Mouse (Mus musculus): ENCODE measurements around the gene Exog.

Exog gene

GRCm38 (mm10) chr9:119444738-119445429, at the start of gene Exog:
TSS of gene Exog (plus strand) at chr9:119444943.
- peak; percentile 95 to 98 for DNase-seq (ENCODE audit: low spot score in 2 of 2)

DNA sequence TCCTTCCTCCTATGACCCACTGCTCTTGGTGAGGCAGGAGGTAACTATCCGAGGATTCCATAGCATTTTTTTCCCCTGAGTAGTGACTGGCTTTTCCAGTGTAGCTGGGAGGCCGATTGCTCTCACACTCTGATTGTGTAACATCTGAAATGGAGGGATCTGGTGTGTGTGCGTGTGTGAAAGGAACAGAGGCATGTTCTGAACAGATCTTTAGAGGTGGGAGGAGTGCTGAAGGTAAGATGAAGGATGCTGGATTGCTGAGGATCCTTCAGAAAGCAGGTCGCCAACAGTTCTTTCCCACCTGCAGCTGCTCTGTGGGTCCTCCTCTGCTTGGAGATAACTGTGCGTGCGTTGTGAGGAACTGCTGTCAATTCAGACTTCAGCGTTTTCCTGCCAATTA, 43.4 kb upstream of the Exog start:
- DNase-seq (ENCODE audit: low spot score in 2 of 2): no peak

DNA sequence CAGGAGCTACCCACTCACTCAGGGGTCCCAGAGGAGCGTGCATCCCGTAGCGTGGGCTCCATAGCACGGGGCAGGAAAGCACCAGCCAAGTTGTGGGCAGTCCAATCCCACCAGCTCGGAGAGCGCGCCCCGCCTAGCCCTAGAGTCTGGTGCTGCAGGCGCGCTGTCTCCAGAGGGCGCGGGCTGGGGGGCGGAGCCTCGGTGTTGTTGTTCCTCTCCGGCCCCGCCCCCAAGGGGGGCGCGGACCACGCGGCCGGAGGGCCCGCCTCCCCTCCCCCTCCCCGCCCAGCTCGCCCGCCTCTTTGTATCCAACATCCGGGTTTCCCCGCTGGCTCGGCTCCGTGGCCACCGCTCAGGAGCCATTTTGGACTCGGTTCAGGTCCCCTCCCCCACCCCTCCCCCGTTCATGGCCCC, 42.9 kb upstream of the Exog start, which contains the start of gene Acvr2b:
Gene Acvr2b, plus strand, starts transcription at position 318 of the 414 bp plus-strand sequence.
- peak; percentile 91 to 93 for DNase-seq (ENCODE audit: low spot score in 2 of 2)

DNA sequence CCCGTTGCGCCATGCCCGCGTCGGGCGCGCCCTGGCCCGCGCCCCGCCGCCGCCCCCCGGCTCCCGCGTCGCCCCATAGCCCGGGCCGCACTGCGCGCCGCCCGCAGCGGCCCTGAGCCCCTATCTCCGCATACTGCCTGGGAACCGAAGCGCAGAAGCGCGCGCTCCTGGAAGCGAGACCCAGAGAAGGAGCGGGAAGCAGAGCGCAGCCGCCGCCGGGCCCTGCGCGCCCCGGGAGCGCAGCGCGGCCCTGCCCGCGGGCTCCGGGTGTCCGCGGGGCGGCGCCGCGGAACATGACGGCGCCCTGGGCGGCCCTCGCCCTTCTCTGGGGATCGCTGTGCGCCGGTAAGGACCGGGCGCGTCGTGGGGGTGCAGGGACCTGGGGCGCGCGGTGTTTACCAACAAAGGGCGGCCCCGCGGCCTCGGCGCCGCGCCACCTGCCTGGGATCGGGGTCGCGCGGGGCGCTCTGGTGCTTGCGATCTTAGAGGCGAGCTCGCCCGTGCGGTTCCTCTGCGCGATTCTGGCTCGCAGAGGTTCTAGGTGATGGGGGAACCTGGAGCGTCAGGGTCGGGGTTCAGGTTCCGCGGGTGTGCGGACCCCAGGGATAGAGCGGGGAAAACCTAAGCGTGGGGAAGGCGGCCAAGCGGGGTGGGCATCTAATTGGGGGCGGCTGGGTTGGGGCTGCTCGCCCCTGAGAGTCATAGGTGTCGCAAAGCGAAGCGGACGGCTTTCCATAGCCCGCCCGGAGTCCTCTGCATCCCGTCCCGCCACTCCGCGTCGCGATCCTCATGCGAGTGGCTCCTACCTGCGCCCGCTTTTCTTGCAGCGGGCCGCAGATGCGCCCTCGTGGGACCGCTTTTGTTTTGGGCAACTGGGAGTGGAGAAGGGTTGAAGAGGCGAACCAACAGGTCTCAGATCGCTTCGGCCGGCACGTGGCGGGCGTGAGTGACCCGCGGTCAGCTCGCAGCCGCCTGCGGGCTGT, 42.2 kb upstream of the Exog start:
- DNase-seq (ENCODE audit: low spot score in 2 of 2): peak in 1 of 2 experiments; percentile 59

DNA sequence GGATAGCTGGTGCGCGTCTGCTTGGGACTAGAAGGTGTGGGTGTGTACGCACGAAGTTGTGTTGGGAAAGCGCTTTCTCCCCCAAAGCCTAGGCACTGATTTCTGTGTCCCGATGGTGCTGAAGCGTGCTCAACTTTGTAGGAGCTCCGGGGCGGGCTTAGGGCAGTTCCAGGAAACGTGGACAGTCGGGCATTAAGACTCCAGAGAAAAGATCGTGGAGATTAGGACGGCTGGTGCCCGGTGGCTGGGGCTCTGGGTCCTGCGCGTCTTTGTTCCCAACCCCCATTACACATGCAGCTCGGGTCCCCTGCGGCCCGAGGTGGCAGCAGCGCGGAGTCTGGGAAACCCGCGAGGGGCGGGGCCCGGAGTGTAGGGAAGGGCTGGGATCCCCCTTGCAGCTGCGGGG, 41.5 kb upstream of the Exog start:
- DNase-seq (ENCODE audit: low spot score in 2 of 2): peak in 1 of 2 experiments; percentile 43

GRCm38 (mm10) chr9:119404090-119404489, 40.7 kb upstream of the Exog start:
- no peak for DNase-seq (ENCODE audit: low spot score in 2 of 2)

GRCm38 (mm10) chr9:119407884-119408283, 36.9 kb upstream of the Exog start:
- DNase-seq (ENCODE audit: low spot score in 2 of 2): no peak

DNA sequence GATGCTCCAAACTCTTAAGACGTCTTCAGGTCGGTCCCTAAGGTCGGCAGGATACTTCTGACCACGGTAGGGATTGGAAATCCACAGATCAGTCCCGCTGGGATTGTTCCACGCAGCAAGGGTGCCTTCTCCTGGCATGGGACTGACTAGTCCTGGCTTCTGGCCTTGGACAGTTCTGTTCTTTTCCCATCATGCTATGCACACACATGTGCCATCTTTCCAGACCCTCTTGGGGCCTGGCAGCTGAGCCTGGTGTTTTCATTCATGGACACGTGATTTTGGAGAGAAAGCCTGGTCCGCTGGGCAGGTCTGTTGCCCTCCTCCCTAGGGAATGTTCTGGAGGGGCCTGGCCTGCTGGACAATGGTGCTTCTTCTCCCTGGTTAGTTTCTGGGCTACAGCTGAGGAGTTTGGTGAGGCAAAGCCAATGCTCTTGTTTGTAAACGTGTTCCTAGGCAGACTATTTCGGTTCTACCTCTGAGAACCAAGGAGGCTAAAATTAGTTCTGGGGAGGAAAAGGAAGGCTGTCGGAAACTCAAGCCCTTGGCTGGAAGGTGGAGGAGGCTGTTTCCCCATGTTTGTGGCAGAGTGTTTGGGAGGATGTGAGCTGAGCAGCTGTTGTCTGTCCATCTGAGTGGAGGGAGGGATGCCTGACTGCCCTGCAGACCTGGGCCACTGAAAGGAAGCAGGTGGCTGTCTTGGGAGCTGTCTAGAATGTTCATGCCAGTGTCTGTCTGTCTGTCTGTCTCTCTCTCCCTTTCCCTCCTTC, 35.7 kb upstream of the Exog start:
- DNase-seq (ENCODE audit: low spot score in 2 of 2): no peak

GRCm38 (mm10) chr9:119409864-119410263, 34.9 kb upstream of the Exog start:
- DNase-seq (ENCODE audit: low spot score in 2 of 2): no peak

GRCm38 (mm10) chr9:119418025-119418424, 26.7 kb upstream of the Exog start:
- DNase-seq (ENCODE audit: low spot score in 2 of 2): no peak

DNA sequence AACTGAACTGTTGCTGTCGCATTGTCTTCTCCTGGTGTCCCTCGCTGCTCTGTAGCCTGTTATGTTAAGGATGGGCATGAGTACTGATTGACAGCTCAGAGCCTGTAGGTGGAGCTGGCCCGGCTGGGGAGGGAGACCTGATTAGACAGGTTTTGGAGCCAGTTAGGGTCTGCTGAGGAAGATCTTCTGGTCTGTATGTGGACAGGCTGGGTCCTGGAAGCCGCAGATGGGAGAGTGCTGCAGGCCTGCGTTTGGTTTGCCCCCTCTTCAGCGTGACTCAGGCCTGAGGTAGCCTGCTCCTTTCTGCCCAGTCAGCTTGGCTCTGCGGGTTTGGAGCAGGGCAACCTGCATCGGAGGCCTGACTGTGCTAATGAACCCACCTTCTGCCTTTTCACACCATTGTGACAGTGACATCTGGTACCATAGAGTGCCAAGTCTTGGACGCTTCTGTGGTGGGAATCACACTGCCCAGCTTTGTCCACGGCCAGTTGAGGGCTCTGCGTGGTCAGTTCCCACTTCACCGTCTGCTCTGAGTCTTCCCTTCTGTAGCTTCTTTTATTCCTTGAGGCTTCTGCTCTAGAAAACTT, 24.8 kb upstream of the Exog start:
- DNase-seq (ENCODE audit: low spot score in 2 of 2): no peak

GRCm38 (mm10) chr9:119425217-119425975, 19.3 kb upstream of the Exog start:
- DNase-seq (ENCODE audit: low spot score in 2 of 2): no peak

GRCm38 (mm10) chr9:119425976-119426415, 18.7 kb upstream of the Exog start:
- DNase-seq (ENCODE audit: low spot score in 2 of 2): no peak

DNA sequence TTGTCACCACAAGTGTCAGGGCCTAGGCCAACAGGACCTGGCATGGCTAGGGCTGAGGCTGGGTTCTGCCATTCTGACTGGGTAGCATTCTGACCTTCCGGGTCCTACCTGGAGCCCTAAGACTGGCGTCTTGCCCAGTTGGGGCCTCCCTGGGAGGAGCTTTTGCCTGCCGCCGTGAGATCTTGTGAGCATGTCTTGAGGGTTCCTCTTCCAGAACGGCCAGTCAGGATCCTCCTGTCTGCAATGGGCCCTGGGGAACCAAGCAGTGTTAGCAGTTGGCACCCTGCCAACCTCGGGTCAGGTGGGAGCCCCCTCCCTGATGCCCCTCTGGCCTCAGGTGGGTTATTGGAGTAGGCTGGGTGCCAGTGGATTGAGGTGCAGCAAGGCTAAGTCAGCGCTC, 18.3 kb upstream of the Exog start:
- DNase-seq (ENCODE audit: low spot score in 2 of 2): no peak

DNA sequence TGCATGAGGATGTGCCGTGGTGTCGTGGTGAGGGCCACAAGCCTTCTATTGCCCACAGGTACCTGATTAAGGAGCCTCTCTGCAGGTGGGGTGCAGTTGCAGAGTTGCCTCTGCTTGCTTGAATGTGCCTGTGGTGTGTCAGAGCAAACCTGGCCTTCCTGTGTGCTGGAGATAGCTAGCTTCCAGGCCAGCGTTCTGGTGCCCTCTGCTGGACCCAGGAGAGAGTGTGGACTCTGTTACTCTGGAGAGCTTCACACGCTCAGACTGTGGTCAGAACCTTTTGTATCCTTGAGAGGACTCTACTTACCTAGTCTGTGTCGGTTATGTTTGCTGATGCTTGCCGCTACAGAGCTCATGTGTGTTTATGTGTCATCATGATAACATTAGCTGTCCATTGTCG, 14.4 kb upstream of the Exog start:
- DNase-seq (ENCODE audit: low spot score in 2 of 2): peak; percentile 63 to 79

DNA sequence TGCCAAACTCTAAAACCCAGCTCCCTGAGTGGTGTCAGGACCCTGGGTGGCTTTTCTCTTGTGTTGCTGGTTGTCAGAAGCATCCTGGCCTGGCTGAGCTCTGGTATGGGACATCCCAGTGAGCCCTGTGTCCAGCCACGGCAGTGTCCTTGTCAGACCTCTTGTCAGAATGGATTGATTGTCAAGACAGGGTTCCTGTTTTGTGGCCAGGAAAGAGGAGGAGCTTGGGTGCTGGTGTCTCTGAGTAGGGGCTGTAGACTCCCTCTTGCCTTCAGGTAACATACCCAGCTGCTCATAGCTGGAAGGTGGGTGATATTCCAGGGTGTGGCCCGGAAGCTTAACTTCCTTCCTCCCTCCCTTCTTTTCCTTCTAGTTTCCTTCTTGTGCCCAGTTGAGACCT, 8.9 kb upstream of the Exog start:
- no peak for DNase-seq (ENCODE audit: low spot score in 2 of 2)

GRCm38 (mm10) chr9:119438065-119438464, 6.7 kb upstream of the Exog start:
- DNase-seq (ENCODE audit: low spot score in 2 of 2): no peak

GRCm38 (mm10) chr9:119438498-119439000, 6.2 kb upstream of the Exog start:
- no peak for DNase-seq (ENCODE audit: low spot score in 2 of 2)

- no peak for DNase-seq (ENCODE audit: low spot score in 2 of 2)
Observed at GRCm38 (mm10) chr9:119445737-119446136, 994 bp downstream of the Exog start.

- DNase-seq (ENCODE audit: low spot score in 2 of 2): no peak
Observed at GRCm38 (mm10) chr9:119455967-119456366, 11.2 kb downstream of the Exog start.
